Mouse (Mus musculus) ZHBTc4 (cell line): Measurements from ENCODE around the gene Zfp385a.

Experiments
- DNase-seq: peaks from one replicate; pipeline ENCODE4 v3.0.0-alpha.2; 2011; ENCODE audit warnings: low read depth, low spot score

The Zfp385a gene

DNA sequence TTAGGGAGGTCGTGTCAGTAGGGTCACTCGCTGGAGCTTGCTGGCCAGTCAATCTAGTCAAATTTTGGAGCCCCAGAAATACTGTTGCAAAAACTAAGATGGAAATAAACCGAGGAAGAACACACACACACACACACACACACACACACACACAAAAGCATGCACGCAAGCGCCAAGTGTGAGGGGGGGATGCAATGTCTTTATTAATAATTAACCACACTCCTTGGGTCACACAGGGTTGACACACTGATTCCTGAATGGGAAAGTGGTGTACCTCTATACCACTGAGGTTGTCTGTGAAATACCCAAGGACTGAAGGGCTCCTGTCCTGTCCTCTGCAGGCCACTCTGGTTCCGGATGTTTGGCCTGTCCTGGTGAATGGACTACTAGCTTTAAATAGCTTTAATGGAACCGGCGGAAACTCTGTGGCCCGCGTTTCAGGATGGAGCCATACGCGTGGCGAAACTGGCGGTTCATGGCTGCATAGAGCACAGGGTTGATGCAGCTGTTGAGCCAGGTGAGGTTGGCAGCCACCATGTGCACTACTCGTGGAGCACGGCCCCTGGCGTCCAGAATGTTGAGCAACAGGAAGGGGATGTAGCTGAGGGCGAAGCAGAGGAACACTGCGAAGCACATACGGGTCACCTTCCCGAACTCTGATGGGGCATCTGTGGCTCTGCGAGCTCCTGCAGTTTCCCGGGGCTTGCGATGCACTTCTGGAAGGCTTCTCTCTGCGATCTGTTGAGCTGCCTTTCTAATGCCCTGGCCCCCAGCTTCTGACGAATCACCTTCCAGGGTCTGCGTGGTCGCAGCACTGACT lies 31.6 kb downstream of the Zfp385a start:
- DNase-seq, result peak; percentile 76

DNA sequence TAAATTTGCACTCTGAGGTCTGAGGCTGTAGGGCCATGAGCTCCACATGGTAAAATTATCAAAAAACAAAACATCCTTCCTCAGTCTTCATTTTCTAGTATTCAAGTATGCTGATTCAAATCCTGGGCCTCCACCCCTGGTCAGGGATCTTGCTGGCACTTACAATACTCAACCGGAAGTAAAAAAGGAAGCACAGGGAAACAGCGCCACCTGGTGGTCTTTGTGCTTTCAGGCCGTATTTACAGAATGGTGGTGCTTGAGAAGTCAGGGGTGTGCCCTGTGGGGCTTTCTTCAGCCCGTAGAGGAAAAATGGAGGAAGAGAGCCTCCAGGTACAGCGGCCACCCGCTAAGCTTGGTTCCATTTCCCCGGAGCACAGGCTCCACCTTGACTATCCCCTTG lies 32.8 kb downstream of the Zfp385a start:
- peak; percentile 95 for DNase-seq

DNA sequence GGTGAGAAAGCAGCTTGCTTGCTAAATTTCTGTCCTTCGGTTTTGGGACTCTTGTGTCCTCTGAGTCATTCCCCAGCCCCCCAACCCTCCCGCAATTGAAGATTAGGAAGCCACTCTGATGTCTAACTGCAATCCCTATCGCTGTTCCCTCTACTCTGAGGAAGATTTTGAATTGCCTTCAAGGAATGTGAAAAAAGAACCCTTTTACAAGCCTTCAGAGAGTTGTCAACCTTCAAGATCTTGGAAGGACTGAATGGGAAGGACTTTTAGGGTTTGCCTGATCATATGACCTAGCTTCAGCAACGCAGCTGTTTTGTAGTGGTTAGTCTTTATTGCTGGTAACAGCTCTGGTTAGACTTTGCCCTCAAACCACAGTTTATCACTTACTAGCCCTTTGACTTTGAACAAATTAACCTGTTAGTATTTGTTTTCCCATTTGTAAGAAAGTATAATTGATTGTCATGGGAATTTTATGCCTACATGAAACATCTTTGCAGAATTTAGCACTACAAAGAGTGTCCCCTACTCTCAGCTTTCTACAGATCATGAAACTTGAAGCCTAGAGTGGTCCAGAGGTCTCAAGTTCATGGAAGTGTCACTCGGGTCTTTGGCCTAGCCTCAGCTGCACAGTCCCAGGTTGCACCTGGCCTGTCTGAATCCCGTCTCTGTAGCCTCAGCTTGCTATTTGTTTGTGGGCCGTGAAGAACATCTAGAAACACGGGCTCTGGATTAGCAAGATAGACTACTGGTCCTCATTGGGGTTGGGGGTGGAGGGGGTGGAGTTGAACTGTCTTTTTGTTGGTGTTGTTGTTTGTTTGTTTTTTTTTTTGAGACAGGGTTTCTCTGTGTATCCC lies 33.9 kb downstream of the Zfp385a start:
- no peak for DNase-seq

DNA sequence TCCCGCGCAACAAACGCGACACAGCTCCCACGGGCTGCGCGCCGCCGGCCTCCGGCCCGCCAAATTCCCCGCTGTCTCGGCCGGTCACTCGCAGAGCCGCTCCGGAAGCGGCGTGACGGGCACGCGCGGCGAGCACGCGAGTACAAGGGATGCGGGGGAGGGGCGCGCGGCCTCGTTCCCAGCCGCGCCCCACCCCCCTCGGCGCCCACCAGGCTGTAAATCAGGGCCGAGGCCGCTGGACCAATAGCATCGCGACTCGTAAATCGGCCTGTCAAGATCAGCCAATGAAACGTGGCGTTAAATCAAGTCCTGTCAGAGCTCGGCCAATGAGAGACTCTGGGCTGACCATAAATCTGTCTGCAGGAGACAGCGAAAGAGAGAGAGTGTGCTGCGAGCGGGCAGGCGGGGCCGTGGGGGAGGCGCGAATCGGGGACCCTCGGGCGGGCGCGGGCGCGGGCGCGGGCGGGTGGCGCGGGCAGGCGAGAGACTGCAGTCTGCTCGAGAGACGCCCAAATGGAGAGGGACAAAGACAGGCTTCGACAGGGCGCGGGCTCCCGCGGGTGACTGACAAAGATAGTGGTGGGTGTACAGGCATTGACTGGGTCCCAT lies 34.7 kb downstream of the Zfp385a start:
- peak; percentile 99 for DNase-seq

DNA sequence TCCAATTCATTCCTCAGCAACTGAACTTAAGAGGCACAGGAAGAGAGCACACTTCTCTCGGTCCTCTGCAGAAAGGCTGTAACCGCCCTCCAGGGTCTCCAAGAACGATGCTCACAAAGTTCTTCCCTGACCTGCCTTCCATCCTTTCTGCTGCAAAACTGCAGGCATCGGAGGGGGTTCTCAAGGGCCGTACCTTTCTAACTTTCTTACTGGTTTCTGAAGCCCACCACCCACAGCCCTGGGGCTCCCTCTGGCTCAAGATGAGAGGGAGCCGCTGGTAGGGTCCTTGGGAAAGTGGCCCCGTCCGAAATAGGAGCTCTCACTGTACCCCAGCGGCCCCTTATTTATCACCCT lies 35.3 kb downstream of the Zfp385a start:
- DNase-seq, result no peak

DNA sequence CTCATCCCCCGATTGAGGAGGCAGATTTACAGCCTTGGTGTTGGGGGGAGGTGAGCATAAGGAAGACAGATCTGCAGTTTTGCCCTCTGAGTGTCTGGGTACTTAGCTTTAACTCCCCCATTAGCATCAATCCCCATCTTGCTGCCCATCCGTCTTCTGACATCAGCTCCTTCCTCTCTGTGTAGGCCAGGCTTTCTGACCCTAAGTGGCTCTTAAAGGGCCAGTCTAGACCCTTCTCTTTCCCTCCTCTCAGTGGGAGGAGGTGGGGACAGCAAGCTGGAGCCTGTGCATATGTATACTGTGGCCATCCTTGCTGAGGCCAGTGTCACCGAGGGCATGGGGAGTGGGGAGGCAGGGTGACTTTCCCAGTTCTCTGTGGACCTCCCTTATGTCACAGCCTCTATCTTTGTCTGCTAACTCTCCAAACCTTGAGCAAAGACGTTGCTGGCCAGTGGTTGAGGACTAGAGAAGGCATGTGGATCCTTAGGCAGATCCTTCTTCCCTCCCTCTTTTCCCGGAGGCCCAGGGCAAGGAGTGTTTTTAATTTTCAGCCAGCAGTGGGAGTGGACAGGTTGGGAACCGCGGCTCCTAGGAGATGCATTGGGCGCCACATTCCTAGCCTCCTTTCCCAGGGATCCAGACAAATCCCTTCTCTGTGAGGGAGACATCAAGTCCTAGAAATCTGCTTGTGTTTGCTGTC lies 35.8 kb downstream of the Zfp385a start:
- DNase-seq, result no peak

DNA sequence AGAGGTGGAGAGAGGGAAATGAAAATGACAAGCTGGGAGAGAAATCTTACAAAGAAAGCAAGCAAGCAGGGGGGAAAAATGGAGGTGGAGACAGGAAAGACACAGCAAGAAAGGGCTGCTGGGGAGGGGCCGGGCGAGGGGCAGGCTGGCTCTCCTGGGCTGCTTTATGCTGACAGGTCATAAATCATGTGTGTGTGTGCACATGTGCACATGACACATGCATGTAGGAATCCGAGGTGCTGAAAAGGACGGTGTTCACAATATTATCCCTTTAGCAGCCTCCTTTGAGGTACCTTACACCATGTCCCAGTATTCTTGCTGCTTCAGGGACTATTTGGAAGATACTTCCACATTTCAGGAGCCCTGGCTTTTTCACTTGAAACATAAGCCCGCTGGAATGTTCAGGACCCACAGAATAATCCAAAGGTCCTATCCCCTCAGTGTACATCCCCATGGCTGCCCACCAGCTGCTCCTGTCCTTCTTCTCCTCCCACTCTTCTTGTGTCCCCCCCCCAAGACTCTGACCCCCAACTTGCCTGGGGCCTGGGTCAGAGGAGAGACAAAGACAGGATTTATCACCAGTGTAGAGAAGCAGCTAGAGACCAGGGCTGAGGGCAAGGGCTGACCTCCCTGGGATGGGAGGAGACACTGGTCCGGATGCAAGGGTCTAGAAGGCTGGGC lies 37.4 kb downstream of the Zfp385a start:
- no peak for DNase-seq

DNA sequence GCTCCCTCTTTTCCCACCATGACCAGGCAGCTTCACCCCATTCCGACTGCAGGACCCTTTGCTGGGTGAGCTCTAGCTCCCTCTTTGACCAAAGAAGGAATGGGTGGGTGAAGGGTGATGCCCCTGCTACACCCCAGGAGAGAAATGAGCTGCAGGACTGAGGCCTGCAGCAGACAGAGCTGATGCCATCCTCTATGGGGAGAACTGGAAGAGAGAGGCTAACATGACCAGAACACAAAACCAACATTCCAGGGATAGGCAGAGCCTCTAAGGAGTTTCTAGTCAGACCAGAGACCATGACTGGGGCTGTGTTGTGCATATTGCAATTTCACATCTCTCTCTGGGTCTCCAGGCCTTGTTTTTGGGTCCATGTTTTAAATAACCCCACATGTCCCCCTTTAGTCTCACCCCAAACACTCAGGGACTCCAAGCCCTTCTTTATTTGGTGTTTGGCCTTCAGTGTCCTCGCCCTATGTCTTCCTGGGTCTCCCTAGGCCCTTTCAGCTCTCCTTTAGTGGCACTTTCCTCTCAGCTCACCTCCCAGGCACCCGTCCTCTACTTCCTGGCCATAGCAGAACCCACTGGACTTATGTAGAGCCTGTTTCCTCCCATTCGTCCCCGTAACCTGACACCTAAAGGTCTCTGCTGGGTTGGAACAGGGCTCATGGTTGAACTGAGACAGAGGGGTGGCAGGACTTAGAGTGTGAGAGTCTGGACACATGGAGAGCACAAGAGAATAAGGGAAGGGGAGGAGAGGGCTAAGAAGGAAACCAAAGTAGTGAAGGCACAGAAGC lies 38.1 kb downstream of the Zfp385a start:
- DNase-seq, result no peak

DNA sequence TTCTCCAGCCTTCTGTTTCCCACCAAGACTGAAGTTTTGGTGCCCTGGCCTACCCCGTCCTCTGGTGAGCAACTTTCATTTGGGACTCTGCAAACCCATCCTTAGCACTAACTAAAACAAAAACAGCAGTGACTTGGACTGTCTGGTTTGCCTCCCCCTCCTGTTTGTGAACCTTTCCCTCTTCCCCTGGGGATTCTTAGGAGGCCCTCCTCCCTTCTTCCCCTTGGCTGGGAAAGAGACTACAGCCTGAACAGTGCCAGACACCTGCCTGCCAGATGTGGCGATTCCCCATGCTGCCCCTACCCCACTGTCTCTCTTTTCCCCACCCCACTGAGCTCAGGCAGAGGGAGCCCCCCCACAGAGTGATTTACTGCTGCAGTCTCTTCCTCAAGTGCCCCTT lies 38.8 kb downstream of the Zfp385a start:
- no peak for DNase-seq

DNA sequence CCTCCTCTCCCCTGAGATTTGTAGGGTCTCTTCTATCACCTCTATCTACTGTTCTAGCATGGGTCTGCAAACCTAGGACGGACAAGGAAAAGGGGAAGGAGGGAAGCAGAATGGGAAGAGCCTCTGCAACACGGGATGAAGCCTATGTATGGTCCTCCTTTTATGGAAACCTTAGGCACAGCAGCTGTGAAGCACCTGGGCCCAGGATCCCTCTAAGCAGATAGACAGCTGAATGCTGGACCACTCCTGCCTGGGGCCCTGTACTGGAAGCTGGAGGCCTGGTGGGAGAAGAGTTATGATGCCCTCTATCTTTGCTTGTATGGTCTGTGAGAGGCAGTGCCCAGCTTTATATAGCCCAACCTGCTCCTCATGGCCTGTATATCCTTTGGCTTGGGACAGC lies 39.3 kb downstream of the Zfp385a start:
- DNase-seq, result no peak

DNA sequence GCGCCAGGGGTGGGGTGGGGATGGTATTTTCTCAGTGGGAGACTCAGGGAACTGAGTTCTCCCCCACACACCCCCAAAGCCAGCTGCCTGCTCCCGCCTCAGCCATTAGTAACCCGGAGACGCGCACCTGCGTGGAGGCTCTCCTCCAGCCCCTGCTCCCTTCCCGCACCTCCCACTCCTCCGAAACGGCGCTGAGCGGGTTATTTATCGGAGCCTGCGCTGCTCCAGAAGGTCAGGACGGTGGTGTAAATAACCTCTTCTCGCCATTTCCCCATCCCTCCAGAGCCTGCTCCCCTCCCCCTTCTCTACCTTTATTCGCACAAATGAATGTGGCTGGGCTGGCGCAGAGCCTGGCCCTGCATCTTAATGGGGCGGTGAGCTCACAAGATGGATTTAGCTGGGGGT lies 39.8 kb downstream of the Zfp385a start:
- no peak for DNase-seq

DNA sequence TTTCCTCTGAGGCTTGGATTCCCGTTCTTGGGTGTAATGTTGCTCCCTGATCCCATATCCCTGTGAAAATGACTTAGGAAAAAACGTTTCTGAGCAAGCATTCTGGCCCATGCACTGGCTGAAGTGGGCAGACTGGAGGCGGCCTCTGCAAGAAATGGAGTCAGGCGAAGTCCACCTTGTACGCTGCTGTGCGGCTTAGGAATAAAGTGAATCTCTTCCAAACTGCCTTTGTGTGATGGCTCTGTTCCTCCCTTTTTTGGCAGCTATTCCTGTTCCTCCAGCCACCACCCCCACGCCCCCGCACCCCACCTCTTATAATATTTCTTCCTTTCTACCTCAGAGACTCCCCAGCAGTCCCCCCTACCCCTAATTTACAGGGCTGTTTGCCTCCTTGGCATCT lies 40.2 kb downstream of the Zfp385a start:
- no peak for DNase-seq

DNA sequence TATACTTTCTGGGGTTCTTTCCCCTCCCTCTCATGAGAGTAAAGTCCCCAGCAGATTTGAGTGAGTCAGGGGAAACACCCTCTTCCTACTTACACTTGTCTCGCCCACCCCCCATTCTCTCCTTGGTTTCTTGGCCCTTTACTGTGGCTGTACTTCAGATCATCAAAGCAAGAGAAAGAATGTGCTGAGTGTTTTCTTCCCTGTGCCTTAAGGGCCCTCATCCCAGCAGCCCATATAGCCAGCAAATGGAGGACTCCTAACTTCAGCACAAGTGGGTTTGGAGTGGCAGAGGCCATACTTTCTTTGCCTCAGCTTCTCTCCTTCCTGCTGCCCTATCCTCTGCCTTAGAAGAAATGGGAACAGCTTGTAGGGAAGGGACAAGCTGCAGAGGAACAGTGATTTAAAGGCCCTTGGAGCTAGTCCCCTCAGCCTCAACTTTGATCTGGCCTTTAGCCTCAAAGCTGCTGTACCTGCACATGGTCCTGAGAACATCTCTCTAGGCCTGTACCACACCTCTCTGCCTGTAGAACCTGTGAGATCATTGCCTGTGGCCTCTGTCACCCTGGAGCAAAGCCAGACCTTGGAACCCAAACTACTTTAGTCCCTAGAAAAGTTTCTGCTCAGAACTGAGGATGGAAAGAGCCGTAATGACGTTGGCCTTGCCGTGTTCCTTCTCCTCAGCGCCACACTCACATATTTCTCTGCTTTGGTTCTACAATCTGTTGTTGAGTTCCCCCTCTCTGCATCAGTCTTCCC lies 40.9 kb downstream of the Zfp385a start:
- DNase-seq, result no peak

DNA sequence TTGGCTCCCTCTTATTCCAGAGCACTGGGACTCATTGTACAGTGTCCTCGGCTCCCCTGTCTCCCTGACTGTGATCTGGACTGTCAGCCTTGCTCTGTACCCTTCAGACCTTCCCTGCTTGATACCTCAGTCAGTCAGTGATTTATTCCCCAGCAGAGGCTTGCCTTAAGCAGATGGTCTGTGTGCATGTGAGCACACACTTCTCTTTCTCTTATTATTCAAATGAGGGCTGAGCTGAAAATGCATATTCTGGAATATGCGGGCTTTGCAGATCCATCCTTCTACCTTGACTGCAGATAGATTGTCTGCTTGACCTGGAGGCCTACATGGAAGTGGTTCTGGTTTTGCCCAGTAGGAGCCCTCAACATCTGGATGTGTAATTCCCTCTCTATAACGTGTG lies 41.9 kb downstream of the Zfp385a start:
- no peak for DNase-seq

DNA sequence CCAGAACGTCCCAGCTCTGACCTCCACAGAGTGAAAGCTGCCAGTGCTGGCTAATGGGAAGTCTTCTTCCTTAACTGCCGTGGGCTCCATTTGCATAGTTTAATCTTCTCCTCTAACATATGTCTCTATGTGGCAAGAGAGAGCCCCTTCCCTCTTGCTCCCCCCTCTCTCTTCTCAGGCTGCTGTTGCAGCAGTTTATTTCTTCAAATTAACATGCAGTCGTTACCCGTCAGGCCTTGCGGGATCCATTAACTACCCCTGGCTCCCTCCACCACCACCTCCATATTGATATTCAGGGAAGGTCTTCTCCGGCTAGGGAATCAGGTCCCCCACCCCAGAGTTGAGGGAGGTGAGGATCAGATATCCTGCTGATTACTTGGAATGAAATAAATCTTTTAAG lies 42.6 kb downstream of the Zfp385a start:
- no peak for DNase-seq

DNA sequence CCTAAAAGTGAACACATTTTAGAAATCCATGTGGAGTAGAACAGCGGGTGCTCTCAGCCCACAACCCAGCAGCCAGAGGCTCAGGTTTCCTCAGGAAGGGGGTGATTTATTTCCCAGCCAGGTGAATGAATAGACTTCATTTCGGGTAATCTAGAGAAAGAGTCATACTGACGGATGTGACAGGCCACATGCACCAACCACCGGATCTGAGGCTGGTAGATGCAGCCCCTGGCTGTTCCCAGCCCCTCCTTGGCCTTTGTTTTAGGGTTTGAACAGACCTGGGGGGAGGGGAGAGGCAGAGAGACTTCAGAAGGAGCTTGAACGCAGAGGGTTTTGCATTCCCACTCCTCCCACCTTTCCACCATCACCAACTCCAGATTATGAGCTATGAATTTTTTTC lies 44.0 kb downstream of the Zfp385a start:
- DNase-seq, result peak; percentile 48

DNA sequence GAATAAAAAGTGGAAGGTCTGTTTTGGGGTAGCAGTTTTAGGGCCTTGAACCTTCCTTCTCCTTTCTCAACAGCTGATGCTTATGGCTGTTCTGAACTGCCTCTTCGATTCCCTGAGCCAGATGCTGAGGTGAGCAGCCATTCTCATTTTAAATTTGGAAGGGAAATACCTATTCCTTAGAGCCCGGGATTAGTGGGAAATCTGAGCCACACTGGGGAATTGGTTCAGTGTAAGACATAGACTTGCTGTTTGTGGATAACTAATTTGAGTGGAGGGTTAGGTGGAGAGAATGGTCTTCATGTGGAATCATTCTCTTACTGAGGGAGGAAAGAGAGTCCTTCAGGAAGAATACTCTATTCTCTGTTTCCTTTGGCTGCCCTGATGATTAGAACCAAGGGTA lies 45.2 kb downstream of the Zfp385a start:
- DNase-seq, result no peak

DNA sequence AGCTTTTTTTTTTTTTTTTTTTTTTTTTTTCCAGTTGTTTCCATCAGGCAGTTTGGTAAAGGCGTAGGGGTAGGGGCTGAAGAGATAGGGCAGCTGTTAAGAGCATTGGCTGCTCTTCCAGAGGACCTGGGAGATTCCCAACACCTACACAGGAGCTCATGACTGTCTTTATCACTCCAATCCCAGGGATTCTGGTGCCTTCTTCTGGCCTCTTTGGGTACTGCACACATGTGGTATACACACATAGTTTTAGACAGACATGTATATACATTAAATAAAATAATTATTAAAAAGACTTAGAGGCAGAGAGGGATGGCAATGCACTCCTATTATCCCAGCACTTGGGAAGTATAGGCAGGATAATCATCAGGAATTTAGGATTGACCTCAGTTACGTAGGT lies 46.5 kb downstream of the Zfp385a start:
- DNase-seq, result peak; percentile 64

DNA sequence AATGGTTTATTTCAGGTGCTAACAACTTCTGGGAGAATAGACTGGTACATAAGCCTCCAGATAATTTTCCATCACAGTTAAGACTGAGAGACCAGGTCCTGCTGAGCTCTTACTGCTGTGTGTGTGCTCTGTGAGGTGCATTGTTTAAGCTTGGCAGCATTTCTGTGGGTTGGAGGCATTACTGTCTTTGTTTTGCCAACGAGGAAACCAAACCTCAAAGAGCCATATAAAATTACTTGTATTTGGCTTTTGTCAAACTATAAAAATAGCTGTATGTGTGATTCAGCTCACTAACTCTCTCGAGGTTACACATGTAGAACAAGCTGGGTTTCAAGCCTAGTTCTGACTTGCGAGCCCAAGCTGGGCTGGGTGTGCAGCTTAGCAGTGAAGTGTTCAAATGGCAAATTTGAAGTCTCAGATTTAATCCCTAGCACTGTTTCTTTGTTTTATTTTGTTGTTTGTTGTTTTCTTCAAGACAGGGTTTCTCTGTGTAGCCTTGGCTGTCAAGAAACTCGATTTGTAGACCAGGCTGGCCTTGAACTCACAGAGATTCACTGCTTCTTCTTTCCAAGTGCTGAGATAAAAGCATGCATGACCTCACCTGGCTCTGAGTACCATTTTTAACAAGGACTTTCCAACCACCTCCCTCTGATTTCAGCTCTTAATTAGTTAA lies 47.1 kb downstream of the Zfp385a start:
- DNase-seq, result no peak
